Mouse (Mus musculus): ENCODE data around the gene Ubac2.
"Not testable (repeated sequence)": the region's sequence is repeated elsewhere in the genome, so short reads cannot be mapped to it uniquely, and the experiment has no call there.

The Ubac2 gene

DNA sequence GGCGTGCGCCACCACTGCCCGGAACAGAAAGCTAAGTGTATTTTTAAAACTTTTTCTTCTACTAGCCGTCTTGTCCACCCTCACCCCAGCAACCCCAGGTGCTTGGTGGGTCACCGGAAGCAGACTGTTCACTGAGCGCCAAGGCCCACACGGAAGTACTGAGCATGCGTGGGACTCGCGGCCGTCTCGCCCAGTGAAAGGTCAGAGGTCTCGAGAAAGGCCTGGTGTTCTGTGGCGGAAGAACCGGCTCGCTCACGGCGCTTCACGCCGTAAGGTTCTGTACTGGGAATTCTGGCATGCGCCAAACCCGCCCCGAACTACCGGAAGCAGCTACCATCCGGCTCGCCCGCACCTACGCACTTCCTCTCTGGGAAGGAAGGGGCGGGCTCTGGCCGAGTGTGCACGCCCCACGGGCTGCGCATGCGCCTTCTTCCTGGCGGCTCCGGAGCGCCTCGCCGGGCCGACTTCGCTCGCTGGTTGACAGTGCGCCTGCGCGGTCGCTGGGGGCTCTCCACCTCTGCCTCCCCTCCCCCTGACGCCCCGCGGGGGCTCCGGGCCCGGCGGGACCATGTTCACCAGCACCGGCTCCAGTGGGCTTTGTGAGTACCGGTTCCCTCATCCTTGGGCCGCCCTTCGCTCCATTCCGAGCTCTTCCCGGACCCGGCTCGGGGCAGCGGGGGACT lies at the start of gene Ubac2:
Gene Ubac2 (plus strand): TSS at position 445 of the 683 bp plus-strand sequence.
- in situ Hi-C loops (cut with MseI, MboI) = no loop called here

DNA sequence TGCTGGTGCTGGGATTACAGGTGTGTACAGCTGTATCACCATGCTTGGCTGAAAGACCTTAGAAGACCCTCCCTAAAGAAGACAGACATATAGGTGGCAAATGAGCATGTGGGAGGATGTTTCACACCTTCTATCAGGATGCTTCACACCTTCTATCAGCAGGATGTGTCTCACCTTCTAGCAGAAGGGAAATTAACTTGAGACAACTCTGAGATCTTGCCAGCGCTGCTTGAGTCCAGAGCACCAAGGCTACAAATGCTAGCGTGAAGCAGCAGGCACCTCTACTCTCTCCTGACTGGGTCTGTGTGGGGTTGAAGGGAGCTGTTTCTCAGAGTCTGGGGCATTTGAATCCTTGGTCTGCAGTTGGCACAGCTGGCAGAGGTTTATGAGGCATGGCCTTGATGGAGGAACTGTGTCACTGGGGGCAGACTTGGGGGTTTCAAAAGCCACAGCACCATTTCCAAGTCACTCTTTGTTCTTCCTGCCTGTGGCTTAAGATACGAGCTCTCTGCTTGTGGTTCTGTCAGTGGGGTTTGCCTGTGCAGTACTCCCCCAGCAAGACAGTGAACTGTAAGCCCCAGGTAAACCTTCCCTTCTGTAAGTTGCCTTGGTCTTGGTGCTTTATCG lies 48.5 kb upstream of the Ubac2 start:
- in situ Hi-C loops (cut with MseI, MboI) = no loop called here

DNA sequence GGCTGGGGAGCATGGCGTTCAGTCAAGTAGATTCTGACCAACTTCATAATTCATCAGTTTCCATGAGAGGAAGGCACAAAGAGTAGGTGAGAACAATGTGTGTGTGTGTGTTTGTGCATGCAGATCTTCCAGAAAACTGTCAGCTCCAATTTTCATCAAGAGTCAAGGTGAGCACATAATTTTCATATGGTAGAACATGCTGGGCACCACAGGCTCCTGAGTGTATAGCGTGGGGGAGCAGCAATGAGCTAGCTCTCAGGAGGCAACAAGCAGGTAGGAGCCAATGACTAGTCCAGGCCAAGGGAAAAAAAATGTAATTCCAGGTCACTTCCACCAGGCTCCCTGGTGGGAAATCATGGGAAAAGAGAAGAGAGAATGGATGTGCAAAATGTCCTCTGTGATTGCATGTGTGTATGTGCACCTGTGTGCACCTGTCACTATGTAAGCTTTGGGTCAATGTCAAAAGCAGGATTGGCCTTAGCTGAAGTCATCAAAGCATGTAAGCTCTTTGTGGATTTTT lies 45.4 kb upstream of the Ubac2 start:
- in situ Hi-C loops (cut with MseI, MboI) = no loop called here

DNA sequence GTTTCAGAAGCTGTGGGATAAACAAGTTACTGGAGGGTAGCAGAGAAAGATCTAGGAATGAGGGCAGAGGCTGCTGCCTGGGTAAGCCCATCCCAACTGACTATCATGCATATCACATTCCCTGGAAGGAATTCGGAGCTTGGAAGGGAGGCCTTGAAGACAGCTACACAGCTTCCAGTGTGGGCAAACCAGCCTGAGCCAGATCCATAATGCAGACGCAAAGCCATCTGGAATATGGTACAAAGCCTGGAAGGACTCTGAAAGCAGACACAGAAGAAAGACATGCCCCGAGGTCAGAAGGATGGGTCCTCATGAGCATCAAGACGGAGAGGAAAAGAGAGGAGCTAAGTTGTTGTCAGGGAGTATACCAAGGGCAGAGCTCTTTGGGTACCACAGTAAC lies 40.3 kb upstream of the Ubac2 start:
- in situ Hi-C loops (cut with MseI, MboI) = no loop called here

DNA sequence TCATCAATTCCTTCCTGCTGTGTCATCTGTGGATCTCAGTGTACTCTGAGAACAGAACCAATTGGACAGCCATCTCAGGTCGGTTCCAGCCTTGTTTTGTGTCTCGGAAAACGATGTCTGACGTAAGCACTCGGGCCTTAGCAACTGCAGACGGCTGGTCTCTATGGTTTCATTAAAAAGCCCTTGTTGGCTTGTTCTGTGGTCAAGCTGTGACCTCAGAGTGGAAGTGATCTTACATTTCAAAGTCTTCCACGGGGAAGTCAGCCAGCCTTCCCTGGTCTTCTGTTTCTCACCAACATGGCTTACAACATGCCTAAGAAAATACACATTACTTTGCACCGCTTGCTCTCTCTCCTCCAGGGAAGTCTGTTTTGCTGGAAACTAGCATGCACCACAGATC lies 38.2 kb upstream of the Ubac2 start:
- in situ Hi-C loops (cut with MseI, MboI) = no loop called here

DNA sequence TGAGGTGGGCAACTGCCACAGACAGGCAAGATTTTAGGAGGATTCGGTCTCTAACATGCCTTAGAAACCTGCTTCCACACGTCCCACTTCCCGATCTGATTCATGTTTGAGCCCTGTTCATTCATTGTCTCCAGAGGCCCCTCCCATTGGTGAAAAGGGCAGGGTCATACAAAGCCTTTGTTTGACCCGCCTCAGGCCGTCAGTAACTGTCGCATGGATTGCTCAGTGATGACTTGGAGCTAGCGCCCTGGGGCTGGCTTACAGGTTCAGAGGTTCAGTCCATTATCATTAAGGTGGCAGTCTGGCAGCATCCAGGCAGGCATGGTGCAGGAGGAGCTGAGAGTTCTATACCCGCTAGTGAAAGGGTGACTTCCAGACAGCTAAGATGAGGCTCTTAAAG lies 33.9 kb upstream of the Ubac2 start:
- in situ Hi-C loops (cut with MseI, MboI) = no loop called here

DNA sequence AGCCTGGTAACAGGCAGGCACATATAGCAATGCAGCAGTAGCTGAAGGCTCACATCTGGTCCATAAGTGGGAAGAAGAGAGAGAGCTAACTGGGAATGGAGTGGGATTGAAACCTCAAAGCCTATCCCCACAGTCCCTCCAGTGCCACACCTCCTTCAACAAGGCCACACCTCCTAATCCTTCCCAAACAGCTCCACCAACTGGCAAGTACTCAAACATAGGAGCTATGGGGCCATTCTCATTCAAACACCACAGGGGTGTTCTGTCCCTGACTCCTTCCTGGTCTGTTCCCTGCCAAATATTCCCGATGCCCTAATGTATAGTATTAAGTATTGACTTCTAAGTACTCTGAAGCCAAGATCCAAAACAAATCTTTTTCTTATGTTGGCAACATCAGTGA lies 27.2 kb upstream of the Ubac2 start:
- in situ Hi-C loops (cut with MseI, MboI) = no loop called here

DNA sequence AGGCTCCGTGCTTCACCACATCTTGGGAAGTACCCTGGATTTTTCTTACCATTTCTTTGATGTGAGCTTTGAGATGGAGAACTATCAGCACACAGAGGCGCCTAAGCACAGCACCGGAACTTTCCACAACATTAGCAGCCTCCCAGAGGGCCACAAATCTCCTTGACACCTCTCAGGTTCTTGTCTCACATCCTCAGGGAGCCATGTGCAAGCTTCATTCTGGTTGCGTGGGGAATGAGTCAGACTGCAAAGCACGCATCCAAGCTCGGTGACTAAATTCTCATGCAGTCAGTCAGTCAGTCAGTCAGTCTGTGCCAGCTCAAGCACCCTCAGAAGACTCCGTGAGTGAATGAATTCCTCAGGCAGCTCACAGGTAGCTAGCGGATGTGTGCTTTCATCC lies 25.9 kb upstream of the Ubac2 start:
- in situ Hi-C loops (cut with MseI, MboI) = no loop called here

DNA sequence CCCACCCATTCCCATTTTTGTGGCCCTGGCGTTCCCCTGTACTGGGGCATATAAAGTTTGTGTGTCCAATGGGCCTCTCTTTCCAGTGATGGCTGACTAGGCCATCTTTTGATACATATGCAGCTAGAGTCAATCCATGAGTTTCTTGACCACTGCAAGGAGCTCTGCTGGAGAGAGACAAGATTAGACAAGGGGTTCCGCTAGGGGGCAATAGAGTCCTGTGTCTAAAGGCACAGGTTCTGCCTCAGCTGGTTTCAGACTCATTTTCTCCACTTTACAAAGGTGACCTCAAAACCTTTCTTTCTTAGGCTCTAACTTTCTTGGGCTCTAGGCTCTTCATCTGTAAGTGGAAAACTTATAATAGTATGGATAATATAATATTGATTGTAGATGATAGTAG lies 13.3 kb upstream of the Ubac2 start:
- in situ Hi-C loops (cut with MseI, MboI) = loop anchor here (10.0 kb wide), 1 partner anchor 200 kb away; no protein-coding TSS in a partner anchor

DNA sequence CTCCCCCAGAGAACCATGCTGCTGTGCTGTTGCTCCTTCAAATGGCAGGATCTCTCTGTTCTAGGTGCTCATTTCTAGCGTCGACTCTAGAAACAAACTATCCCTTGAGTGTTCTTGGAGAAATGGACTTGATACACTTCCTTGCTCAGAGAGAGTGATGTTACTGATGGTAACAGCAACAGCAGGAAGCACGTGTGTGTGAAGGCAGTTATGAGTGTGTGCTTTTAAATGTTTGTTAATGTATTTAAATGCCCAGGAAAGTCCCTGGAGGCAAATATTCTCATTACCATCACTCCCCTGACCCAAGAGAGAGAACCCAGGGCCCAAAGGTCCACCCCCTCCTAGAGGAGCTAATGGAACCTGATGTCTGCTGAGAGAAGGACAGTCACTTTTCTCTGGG lies 11.8 kb upstream of the Ubac2 start:
- in situ Hi-C loops (cut with MseI, MboI) = loop anchor here (10.0 kb wide), 1 partner anchor 198 kb away; no protein-coding TSS in a partner anchor

DNA sequence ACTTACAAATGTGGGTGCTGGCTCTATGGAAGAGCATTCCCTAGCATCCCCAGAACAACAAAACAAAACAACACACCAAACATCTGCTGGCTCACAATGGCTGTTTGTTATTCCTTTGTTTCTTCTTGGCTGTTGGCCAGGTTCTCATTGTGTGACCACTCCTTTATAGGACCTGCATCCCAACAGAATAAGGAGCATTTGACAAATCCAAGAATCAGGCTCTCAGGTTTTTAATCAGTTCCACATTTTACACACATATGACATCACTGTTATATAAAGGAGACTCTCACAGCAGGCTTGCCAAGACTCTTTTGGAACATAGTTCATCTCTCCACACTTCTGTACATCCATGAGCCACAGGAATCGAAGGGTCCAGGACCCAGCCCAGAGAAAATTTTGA lies 9.3 kb upstream of the Ubac2 start:
- in situ Hi-C loops (cut with MseI, MboI) = loop anchor here (10.0 kb wide), 1 partner anchor 196 kb away; no protein-coding TSS in a partner anchor

DNA sequence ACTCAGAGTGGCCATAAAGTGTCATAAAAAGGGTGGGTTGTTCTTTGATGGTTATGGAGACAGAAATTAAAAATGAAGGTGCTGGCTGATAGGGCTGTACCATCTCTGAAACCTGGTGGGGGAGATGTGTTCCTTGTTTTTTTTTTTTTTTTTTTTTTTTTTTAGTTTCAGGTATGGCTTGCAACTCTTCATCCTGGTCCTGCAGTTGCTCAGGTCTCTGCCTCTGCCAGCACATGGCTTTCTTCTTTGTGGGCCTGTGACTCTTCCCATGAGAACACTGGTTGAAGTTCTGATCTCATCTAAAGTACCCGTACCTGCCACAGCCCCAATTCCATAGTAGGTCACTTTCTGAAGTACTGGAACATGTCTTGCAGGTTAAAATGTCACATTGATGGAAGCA lies 5.7 kb upstream of the Ubac2 start:
- in situ Hi-C loops (cut with MseI, MboI) = no loop called here

DNA sequence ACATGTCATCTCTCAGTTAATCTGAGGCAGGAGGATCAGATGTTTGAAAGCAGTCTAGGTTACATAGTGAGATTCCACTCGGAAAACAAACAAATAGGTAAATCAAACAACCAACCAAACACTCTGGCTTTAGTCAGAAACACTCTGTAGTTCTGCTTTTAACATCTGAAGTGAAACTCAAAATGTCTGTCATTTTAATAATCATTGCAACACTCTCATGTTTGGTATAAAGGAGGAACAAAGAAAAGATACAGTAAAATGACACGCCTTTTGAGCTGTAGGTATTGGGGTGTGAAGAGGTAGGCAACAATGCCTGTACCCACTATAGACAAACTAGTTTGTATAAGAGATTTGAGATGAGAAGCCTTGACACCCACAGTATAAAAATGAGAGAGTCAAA lies 5.2 kb upstream of the Ubac2 start:
- in situ Hi-C loops (cut with MseI, MboI) = no loop called here

DNA sequence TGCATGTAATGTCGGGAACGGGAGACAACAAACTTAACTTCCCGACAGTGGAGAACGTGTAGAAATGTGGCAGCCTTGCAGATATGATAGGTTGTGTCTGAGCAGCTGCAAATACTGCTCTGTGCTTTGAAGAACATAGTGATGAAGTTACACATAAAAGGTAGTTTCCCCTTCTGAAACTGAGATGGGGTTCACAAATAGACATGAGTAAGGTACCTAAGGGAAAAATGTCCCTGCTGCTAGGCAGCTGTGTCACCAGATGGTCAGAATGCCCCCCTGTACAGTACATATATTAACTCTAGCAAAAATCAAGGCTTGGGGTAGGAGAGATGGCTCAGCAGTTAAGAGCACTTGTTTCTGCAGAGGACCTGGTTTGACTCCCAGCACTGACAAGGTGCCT lies 4.8 kb upstream of the Ubac2 start:
- in situ Hi-C loops (cut with MseI, MboI) = no loop called here

DNA sequence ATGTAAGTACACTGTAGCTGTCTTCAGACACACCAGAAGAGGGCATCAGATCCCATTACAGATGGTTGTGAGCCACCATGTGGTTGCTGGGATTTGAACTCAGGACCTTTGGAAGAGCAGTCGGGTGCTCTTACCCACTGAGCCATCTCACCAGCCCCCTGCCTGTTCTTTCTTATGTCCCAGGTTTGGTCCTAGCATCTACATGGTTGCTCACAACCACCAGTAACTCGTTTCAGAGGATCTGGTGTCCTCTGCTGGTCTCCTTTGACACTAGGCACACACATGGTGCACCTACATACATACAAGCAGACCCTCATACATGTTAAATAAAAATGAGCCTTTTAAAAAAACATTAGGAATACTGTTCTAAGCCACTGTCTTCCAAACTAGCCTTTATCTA lies 2.2 kb upstream of the Ubac2 start:
- in situ Hi-C loops (cut with MseI, MboI) = not testable (repeated sequence)

DNA sequence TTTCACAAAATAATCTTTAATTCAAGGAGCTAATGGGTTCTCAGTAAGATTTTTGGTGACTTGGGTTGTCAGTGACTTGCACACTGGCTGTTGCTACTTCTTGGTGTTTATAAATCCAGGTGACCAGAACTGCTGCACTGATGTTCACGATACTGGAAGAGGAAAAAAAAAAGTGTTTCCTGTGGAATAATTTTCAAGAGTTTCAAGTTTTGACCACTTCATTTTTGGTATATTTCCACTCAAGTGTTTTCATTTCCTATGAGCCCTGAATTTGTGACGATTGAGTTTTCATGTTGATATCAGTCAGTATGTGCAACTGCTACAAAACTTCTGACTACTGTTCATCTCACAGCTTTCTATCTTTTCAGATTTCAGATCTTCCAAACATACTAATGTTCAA lies 1.6 kb upstream of the Ubac2 start:
- in situ Hi-C loops (cut with MseI, MboI) = no loop called here

DNA sequence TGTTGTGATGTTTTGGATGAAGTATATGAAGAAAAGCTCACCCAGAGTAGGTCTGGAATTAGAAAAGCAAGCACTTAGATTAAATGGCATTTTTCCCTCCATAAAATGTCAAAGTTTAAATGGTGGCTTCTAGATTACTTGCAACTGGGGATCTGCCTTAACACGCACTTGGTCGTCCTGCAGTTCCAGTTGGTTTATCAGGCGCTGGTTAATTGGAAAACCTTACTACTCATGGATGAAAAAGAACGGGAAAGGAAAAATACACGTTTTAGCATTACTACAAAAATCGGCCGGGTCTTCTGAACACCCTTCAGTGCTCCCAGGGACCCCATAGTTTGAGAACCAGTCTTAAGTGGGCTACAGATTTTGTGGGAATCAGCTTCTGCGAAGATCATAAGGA lies 780 bp upstream of the Ubac2 start:
- in situ Hi-C loops (cut with MseI, MboI) = no loop called here

DNA sequence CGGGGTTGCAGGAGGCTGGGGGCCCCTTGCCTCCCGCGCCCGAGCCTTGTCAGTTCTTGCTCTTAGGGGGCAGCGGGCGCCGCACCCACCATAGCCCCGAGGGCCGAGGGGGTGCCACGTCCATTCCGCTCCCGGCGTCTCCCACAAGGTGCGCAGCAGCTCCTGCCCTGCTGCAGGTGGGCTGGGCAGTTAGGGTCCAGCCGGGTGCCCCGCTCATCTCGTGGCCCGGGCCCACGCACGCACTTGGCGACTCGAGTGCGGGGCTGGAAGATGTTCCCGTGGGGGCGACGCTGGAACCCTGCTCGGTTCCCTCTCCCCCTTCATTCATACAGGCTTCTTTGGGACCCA lies 413 bp downstream of the Ubac2 start:
- in situ Hi-C loops (cut with MseI, MboI) = no loop called here

DNA sequence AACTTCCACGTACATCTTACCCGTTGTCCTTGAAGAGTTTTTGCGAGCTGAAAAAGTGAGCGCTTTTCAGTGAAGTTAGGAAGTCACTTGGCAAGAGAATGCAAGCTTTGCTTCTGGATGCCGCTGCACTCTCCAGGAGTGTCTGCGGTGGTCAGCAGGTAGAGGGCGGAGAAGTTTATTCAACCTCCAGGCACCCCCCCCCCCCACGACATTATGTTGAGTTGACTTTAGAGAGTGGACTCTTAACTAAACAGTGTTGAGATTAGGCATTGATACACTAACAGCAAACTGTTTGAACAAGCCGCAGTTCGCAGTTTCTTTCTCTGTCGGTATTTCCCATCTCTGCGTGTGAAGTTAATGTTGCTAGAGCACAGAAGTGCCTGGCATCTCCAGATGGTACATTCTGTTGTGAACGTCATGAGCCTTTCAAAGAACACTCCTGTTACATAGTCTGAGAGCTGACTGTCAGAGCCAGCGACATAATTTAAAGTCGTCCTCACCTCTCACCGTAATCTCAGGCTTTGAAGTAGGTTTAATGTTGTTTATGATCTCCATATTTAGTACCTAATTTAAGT lies 933 bp downstream of the Ubac2 start:
- in situ Hi-C loops (cut with MseI, MboI) = no loop called here

DNA sequence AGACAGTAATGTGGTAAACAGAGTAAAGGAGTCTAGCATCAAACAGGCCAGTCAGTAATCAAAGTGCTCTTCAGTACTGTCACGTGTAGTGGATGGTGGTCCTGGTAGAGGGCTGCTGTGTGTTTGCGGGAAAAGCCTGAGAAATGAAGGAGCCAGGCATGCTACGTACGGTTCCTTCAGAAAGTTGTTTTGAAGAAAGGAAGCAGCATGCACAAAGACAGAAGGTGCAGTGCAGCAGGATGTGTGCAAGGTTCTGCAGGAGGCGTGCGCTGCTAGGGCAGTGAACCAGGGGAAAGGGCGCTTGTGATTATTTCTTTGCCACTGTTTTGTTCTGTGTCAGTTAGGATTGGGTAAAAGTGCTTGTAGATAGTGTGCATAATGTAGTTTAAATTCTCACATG lies 2.8 kb downstream of the Ubac2 start:
- in situ Hi-C loops (cut with MseI, MboI) = no loop called here

DNA sequence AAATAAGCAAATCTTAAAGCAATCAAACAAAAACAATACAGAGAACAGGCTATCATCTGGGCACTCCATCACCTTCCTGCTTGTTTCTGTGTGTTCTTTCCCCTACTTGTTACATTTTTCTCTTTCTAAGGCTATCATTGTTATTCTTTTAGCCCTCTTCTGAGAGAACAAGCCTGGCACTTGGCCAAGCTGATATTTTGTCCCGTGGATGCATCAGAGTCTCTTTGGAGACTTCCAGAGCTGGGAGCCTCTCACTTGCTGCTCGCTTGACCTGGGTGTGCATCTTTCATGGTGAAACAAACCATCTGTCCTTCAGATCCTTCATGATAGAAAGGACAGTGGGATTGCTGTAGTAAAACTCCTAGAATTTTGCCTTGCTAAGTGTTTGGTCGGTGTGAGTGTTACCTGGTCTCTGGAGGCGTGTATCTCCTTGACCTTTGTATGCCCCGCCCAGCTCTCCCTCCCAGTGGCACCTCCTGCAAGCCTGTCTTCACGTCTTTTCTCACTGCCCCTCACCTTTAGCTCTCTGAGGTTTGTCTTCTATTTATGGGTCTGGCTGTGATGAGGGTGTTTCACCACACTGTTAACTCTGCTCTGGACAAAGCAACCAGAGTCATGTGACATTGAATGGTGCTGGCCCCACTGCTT lies 5.9 kb downstream of the Ubac2 start:
- in situ Hi-C loops (cut with MseI, MboI) = no loop called here

DNA sequence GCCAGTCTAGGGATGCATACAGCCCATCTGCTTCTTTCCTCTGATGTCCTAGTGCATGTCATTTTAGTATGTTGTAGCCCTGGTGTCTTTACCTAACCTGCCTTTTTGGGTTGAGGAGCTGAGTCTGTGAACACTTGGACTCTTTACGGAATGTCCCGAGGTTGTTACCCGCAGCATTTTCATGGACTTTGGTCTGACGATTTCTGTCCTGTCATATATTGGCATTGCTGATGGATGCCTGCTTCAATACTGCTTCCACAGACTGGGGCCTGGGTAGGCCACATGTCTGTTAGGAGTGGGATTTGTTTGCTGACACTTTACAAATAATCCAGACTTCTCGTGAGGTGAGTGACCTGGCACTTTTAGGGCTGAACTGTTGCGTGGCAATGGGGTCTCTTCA lies 15.3 kb downstream of the Ubac2 start:
- in situ Hi-C loops (cut with MseI, MboI) = no loop called here
